Mouse (Mus musculus): ENCODE results near the gene Psmg3.

DNA sequence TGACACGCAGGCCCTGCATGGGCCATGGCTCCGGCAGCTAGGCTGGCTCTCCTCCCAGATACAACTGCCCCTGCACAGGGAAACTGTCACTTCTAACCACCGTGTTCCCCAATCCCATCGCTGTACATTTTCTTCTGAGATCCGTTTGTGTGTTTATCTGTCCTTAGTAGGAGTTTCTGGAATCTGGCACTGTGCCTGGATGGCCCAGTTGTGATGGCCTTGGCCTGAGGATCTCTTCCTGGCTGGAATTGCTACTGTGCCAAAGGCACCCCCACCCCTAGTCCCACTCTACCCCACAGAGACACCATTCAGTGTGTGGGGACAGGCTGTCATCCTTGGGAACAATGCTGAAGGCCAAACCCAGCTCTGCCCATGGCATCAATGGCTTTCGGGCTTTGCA lies 10.7 kb downstream of the Psmg3 start:
- TF ChIP-seq POLR2A (IDR thresholded peaks at IDR 0.05; ENCODE audit: insufficient read depth, low read length) (no peak), CTCF (IDR thresholded peaks at IDR 0.05; ENCODE audit: low read depth, low read length) (no peak)
